ENCODE assay signal across 8 mouse cellular contexts in genomic region chr6:122820071-122820798, GRCm38 (mm10). TPM values are rescaled to one million over a fixed set of nuclear protein-coding genes. Genes with fewer than 3 reads are reported as not detected.
DNase-seq lines count a peak whose midpoint lies in the region; ATAC-seq and TF ChIP-seq lines count a peak whose summit lies in the region.

No protein-coding gene starts in this region.

- H3K4me1 ChIP-seq in embryonic facial prominence, embryonic 11.5 days (ENCODE audit: control insufficient read depth, insufficient read depth, low read length), result no peaks in the 10 kb centered on the region; the same call in 1 of the 2 replicates
- H3K4me1 ChIP-seq in heart, postnatal 0 days (ENCODE audit: control insufficient read depth, insufficient read depth), result peaks cover 31% of the 10 kb centered on the region

- H3K4me2 ChIP-seq in embryonic facial prominence, embryonic 11.5 days (ENCODE audit: low read depth, low read length), result peak overlapping the region; percentile 83
- peak overlapping the region; percentile 84 for H3K4me2 ChIP-seq in heart, postnatal 0 days (ENCODE audit: low read depth, low read length)

- under 1% methylated on average over 37 of the region's 38 CpGs for WGBS in embryonic facial prominence, embryonic 11.5 days
- 1% methylated on average over 27 of the region's 38 CpGs for WGBS in heart, postnatal 0 days

- H3K4me3 ChIP-seq in embryonic facial prominence, embryonic 11.5 days (ENCODE audit: low read depth, low read length), result peak overlapping the region; percentile 83
- peak overlapping the region; percentile 85 for H3K4me3 ChIP-seq in heart, postnatal 0 days (ENCODE audit: low read depth, low read length)

- no peaks in the 10 kb centered on the region for H3K36me3 ChIP-seq in embryonic facial prominence, embryonic 11.5 days (replicated peaks; ENCODE audit: control insufficient read depth, insufficient read depth, low read depth, low read length)
- H3K36me3 ChIP-seq in heart, postnatal 0 days (replicated peaks; ENCODE audit: control insufficient read depth, insufficient read depth, low read length), result no peaks in the 10 kb centered on the region

- TF ChIP-seq CTCF in heart, postnatal 0 days (IDR thresholded peaks at IDR 0.05; ENCODE audit: low read depth), result no peak

- no peak for TF ChIP-seq EP300 in heart, postnatal 0 days (IDR thresholded peaks at IDR 0.05; ENCODE audit: low read depth)

- peak overlapping the region; percentile 92 for H3K9ac ChIP-seq in embryonic facial prominence, embryonic 11.5 days (replicated peaks; ENCODE audit: low read length)
- peak overlapping the region; percentile 97 for H3K9ac ChIP-seq in heart, postnatal 0 days (replicated peaks; ENCODE audit: low read depth, low read length)

- no peaks in the 10 kb centered on the region for H3K9me3 ChIP-seq in embryonic facial prominence, embryonic 11.5 days (replicated peaks; ENCODE audit: control insufficient read depth, low read length)
- no peaks in the 10 kb centered on the region for H3K9me3 ChIP-seq in heart, postnatal 0 days (replicated peaks; ENCODE audit: control insufficient read depth, low read length)

- peak; percentile 57 to 82 for DNase-seq in adrenal gland, adult (ENCODE audit: inconsistent age in 2 of 2, low spot score in 1 of 2)
- DNase-seq in adrenal gland, postnatal 4 days (ENCODE audit: low spot score in 2 of 2), result no peak
- peak; percentile 26 to 39 for DNase-seq in adrenal gland, adult 18-20 months (ENCODE audit: low spot score in 2 of 2)
- DNase-seq in embryonic facial prominence, embryonic 11.5 days (ENCODE audit: low spot score), result peak; percentile 57
- no peak for DNase-seq in heart, postnatal 0 days (ENCODE audit: low spot score)
- DNase-seq in layer of hippocampus, postnatal 36 days, result peak; percentile 32 to 44
- DNase-seq in spleen, postnatal 4 days (ENCODE audit: low spot score in 2 of 2), result peak; percentile 29 to 76

- no peaks in the 10 kb centered on the region for H3K27me3 ChIP-seq in embryonic facial prominence, embryonic 11.5 days (ENCODE audit: control insufficient read depth, insufficient read depth, low read length)
- H3K27me3 ChIP-seq in heart, postnatal 0 days (ENCODE audit: control insufficient read depth, insufficient read depth, low read length), result no peaks in the 10 kb centered on the region

- ATAC-seq in embryonic facial prominence, embryonic 11.5 days (replicated peaks; ENCODE audit: insufficient number of reproducible peaks, low FRiP score, low TSS enrichment, low read depth), result peak; percentile 70
- ATAC-seq in heart, postnatal 0 days (ENCODE audit: insufficient read depth, low read depth), result peak; percentile 47
- ATAC-seq in megakaryocyte progenitor cell, adult 5-6 weeks (replicated peaks; ENCODE audit: poor library complexity), result peak; percentile 27

- H3K27ac ChIP-seq in embryonic facial prominence, embryonic 11.5 days (replicated peaks; ENCODE audit: low read depth, low read length), result no peak overlapping the region
- H3K27ac ChIP-seq in heart, postnatal 0 days (ENCODE audit: low read depth), result peak overlapping the region; percentile 91

RNA-seq across cellular contexts. Expression of gene Foxj2, which starts 0.5 kb away (rescaled TPM):
- total RNA-seq in adrenal gland, postnatal 4 days (2021), result 10 to 100 TPM; 21.3 to 22.1 TPM
- 10 to 100 TPM; 17.1 TPM for total RNA-seq in adrenal gland, adult 18-20 months (2021)
- 4.0 TPM in 2 replicates for polyA plus RNA-seq in embryonic facial prominence, embryonic 11.5 days (2014; fragmentation: Nextera tagmentation; extraction: Ambion mirVana)
- total RNA-seq in heart, postnatal 0 days (2014; rRNA removed; ENCODE audit: low replicate concordance), result 17.8 TPM in 2 replicates
- 4.4 and 4.5 TPM in 2 replicates for polyA plus RNA-seq in heart, postnatal 0 days (2015; fragmentation: Nextera tagmentation; extraction: Ambion mirVana)
- total RNA-seq in layer of hippocampus, postnatal 36 days (2021), result 10 to 100 TPM; 26.5 to 30.3 TPM
- total RNA-seq in megakaryocyte progenitor cell, adult 5-6 weeks (2015), result 9.9 and 10.3 TPM in 2 replicates
- 3.0 and 3.5 TPM in 2 replicates for total RNA-seq in megakaryocyte progenitor cell, adult 5-6 weeks (2017)

RNA-seq across cellular contexts. Expression of gene Slc2a3, which starts 18.8 kb away (rescaled TPM):
- total RNA-seq in adrenal gland, postnatal 4 days (2021), result 10 to 100 TPM; 17.4 to 17.8 TPM
- 10 to 100 TPM in 1 of 2 experiments, 1 to 10 TPM in 1; 8.1 to 10.3 TPM for total RNA-seq in adrenal gland, adult 18-20 months (2021)
- 32.7 and 35.1 TPM in 2 replicates for polyA plus RNA-seq in embryonic facial prominence, embryonic 11.5 days (2014; fragmentation: Nextera tagmentation; extraction: Ambion mirVana)
- 21.4 and 21.6 TPM in 2 replicates for total RNA-seq in heart, postnatal 0 days (2014; rRNA removed; ENCODE audit: low replicate concordance)
- polyA plus RNA-seq in heart, postnatal 0 days (2015; fragmentation: Nextera tagmentation; extraction: Ambion mirVana), result 1.7 and 1.8 TPM in 2 replicates
- total RNA-seq in layer of hippocampus, postnatal 36 days (2021), result 100 to 1,000 TPM; 110 to 121 TPM
- total RNA-seq in megakaryocyte progenitor cell, adult 5-6 weeks (2015), result 7.0 and 10.0 TPM in 2 replicates
- 12.4 and 13.9 TPM in 2 replicates for total RNA-seq in megakaryocyte progenitor cell, adult 5-6 weeks (2017)

RNA-seq across cellular contexts. Expression of gene C3ar1, which starts 35.7 kb away (rescaled TPM):
- 1 to 10 TPM; 2.6 to 3.2 TPM for total RNA-seq in adrenal gland, postnatal 4 days (2021)
- total RNA-seq in adrenal gland, adult 18-20 months (2021), result 1 to 10 TPM; 2.4 to 5.5 TPM
- polyA plus RNA-seq in embryonic facial prominence, embryonic 11.5 days (2014; fragmentation: Nextera tagmentation; extraction: Ambion mirVana), result 1.9 and 2.3 TPM in 2 replicates
- 0.46 and 2.9 TPM in 2 replicates for total RNA-seq in heart, postnatal 0 days (2014; rRNA removed; ENCODE audit: low replicate concordance)
- polyA plus RNA-seq in heart, postnatal 0 days (2015; fragmentation: Nextera tagmentation; extraction: Ambion mirVana), result 2.3 and 2.4 TPM in 2 replicates
- total RNA-seq in layer of hippocampus, postnatal 36 days (2021), result under 1 TPM; 0.47 to 0.63 TPM
- 0.05 TPM in 1 of 2 replicates, not detected in the other for total RNA-seq in megakaryocyte progenitor cell, adult 5-6 weeks (2015)
- total RNA-seq in megakaryocyte progenitor cell, adult 5-6 weeks (2017), result not detected in 2 replicates

RNA-seq across cellular contexts. Expression of gene Necap1, which starts 54.0 kb away (rescaled TPM):
- 10 to 100 TPM; 46.4 to 51.4 TPM for total RNA-seq in adrenal gland, postnatal 4 days (2021)
- 10 to 100 TPM; 59.3 to 59.4 TPM for total RNA-seq in adrenal gland, adult 18-20 months (2021)
- 67.0 and 67.6 TPM in 2 replicates for polyA plus RNA-seq in embryonic facial prominence, embryonic 11.5 days (2014; fragmentation: Nextera tagmentation; extraction: Ambion mirVana)
- 37.7 and 40.3 TPM in 2 replicates for total RNA-seq in heart, postnatal 0 days (2014; rRNA removed; ENCODE audit: low replicate concordance)
- 35.9 and 37.0 TPM in 2 replicates for polyA plus RNA-seq in heart, postnatal 0 days (2015; fragmentation: Nextera tagmentation; extraction: Ambion mirVana)
- total RNA-seq in layer of hippocampus, postnatal 36 days (2021), result 100 to 1,000 TPM; 205 to 211 TPM
- 23.2 and 23.3 TPM in 2 replicates for total RNA-seq in megakaryocyte progenitor cell, adult 5-6 weeks (2015)
- total RNA-seq in megakaryocyte progenitor cell, adult 5-6 weeks (2017), result 12.3 and 19.7 TPM in 2 replicates

Comparison
In these comparisons a context has a peak if more than half of its experiments do, and no peak if none do; other contexts are left out.
1. DNase-seq: peak in adrenal gland, adult (2 of 2), adrenal gland, adult 18-20 months (2 of 2), embryonic facial prominence, embryonic 11.5 days (single experiment), layer of hippocampus, postnatal 36 days (2 of 2) and spleen, postnatal 4 days (2 of 2); none in adrenal gland, postnatal 4 days (0 of 2) and heart, postnatal 0 days (single experiment).
2. Peak in every context shown above with its lines, with median percentiles within 50 percentile points of each other: ATAC-seq.